Mouse (Mus musculus): ENCODE data around the gene St6galnac3.

GRCm38 (mm10) chr3:153200076-153200475 lies 524.9 kb downstream of the St6galnac3 start:
- TF ChIP-seq POLR2A (IDR thresholded peaks at IDR 0.05; ENCODE audit: insufficient read depth, low read depth, low read length) (no peak), CTCF (IDR thresholded peaks at IDR 0.05) (no peak)
